Mouse (Mus musculus) MEL (cell line): ENCODE data around the gene Drc3. TPM values are rescaled to one million over a fixed set of nuclear protein-coding genes. Genes with fewer than 3 reads are reported as not detected.

Experiments used
- DNase-seq: peaks from one replicate; pipeline ENCODE4 v3.0.0; 2011; ENCODE audit warnings: low read depth, low spot score
- H3K27ac ChIP-seq: 2 replicates; pipeline ENCODE4 v1.5.1; 2012; ENCODE audit warnings: low read depth, mild to moderate bottlenecking, control low read depth, low read length, moderate library complexity; ENCODE audit not compliant: control insufficient read depth
- H3K27me3 ChIP-seq, 2 experiments: fragments of 150-350 bp in 1 of 2; sonication (generic) in 1 of 2; 2 replicates each; pipeline ENCODE4 v1.6.1; 2012; ENCODE audit warnings: low read length in 2 of 2, mild to moderate bottlenecking in 2 of 2, improper control_type of control experiment in 1 of 2, moderate library complexity in 1 of 2; ENCODE audit not compliant: insufficient read depth in 2 of 2, control insufficient read depth in 1 of 2
- H3K36me3 ChIP-seq, 2 experiments: 2 replicates each; pipeline ENCODE4 v1.6.1; 2012 to 2014; ENCODE audit warnings: low read length in 2 of 2, improper control_type of control experiment in 1 of 2, inconsistent platforms in 1 of 2, mild to moderate bottlenecking in 1 of 2; ENCODE audit not compliant: insufficient read depth in 2 of 2, control insufficient read depth in 1 of 2
- H3K4me1 ChIP-seq, 2 experiments: fragments of 150-350 bp in 1 of 2; sonication (generic) in 1 of 2; 2 replicates each; pipeline ENCODE4 v1.6.1; 2012; ENCODE audit warnings: low read length in 2 of 2, improper control_type of control experiment in 1 of 2, mild to moderate bottlenecking in 1 of 2; ENCODE audit not compliant: insufficient read depth in 2 of 2, control insufficient read depth in 1 of 2
- H3K4me3 ChIP-seq, 2 experiments: fragments of 150-350 bp in 1 of 2; sonication (generic) in 1 of 2; 2 replicates each; pipeline ENCODE4 v1.5.1; 2012; ENCODE audit warnings: low read depth in 2 of 2, low read length in 2 of 2, mild to moderate bottlenecking in 2 of 2, moderate library complexity in 2 of 2, control low read depth in 1 of 2, improper control_type of control experiment in 1 of 2; ENCODE audit not compliant: control insufficient read depth in 1 of 2, insufficient read depth in 1 of 2
- H3K79me2 ChIP-seq: 2 replicates; pipeline ENCODE4 v1.6.1; 2012; ENCODE audit warnings: mild to moderate bottlenecking, low read length, moderate library complexity; ENCODE audit not compliant: control insufficient read depth, poor library complexity, insufficient read depth
- H3K9ac ChIP-seq: 2 replicates; pipeline ENCODE4 v1.6.1; 2012; ENCODE audit warnings: low read depth, mild to moderate bottlenecking, control low read depth, low read length, moderate library complexity; ENCODE audit not compliant: control insufficient read depth, poor library complexity, severe bottlenecking
- H3K9me3 ChIP-seq: fragments of 150-350 bp; sonication (generic); replicated peaks from 2 replicates; pipeline ENCODE4 v1.6.1; 2012; ENCODE audit warnings: mild to moderate bottlenecking, low read length, improper control_type of control experiment, moderate library complexity; ENCODE audit not compliant: insufficient read depth
- CHD1 ChIP-seq: IDR thresholded peaks from 2 replicates; pipeline ENCODE4 v1.6.1; 2012; ENCODE audit warnings: low read depth, mild to moderate bottlenecking, inconsistent platforms, low read length, improper control_type of control experiment
- CTCF ChIP-seq, 3 experiments: IDR thresholded peaks in 2 of 3; conservative IDR thresholded peaks in 1 of 3; 2 replicates each; pipeline ENCODE4 v1.5.1; 2011 to 2012; ENCODE audit warnings: low read length in 3 of 3, low read depth in 2 of 3, mild to moderate bottlenecking in 2 of 3, improper control_type of control experiment in 1 of 3, inconsistent platforms in 1 of 3, mixed read lengths in 1 of 3, moderate library complexity in 1 of 3; ENCODE audit not compliant: control insufficient read depth in 1 of 3, insufficient read depth in 1 of 3, poor library complexity in 1 of 3, severe bottlenecking in 1 of 3
- EP300 ChIP-seq, 2 experiments: IDR thresholded peaks; 2 replicates each; pipeline ENCODE4 v1.6.1; 2011; ENCODE audit warnings: improper control_type of control experiment in 2 of 2, low read length in 2 of 2, low read depth in 1 of 2, mild to moderate bottlenecking in 1 of 2
- ETS1 ChIP-seq: IDR thresholded peaks from 2 replicates; pipeline ENCODE4 v1.6.1; 2012; ENCODE audit warnings: low read depth, mild to moderate bottlenecking, inconsistent platforms, low read length, improper control_type of control experiment, moderate library complexity
- GATA1 ChIP-seq: IDR thresholded peaks from 2 replicates; pipeline ENCODE4 v1.6.1; 2011; ENCODE audit warnings: low read depth, low read length, improper control_type of control experiment
- JUND ChIP-seq: IDR thresholded peaks from 2 replicates; pipeline ENCODE4 v1.6.1; 2011; ENCODE audit warnings: low read depth, mild to moderate bottlenecking, improper control_type of control experiment, low read length
- MAX ChIP-seq: IDR thresholded peaks from 2 replicates; pipeline ENCODE4 v1.6.1; 2011; ENCODE audit warnings: low read length, improper control_type of control experiment
- MAZ ChIP-seq: IDR thresholded peaks from 2 replicates; pipeline ENCODE4 v1.6.1; 2012; ENCODE audit warnings: low read depth, mild to moderate bottlenecking, inconsistent platforms, low read length, improper control_type of control experiment
- MEF2A ChIP-seq: IDR thresholded peaks from 2 replicates; pipeline ENCODE4 v1.6.1; 2014; ENCODE audit warnings: low read depth, mild to moderate bottlenecking, inconsistent platforms, low read length, improper control_type of control experiment; ENCODE audit not compliant: poor library complexity, insufficient replicate concordance, severe bottlenecking; ENCODE audit errors: extremely low read depth
- MYC ChIP-seq: IDR thresholded peaks from 2 replicates; pipeline ENCODE4 v1.6.1; 2011; ENCODE audit warnings: low read depth, mild to moderate bottlenecking, low read length, improper control_type of control experiment, moderate library complexity
- NELFE ChIP-seq: IDR thresholded peaks from 2 replicates; pipeline ENCODE4 v1.6.1; 2011; ENCODE audit warnings: low read depth, low read length, improper control_type of control experiment
- NRF1 ChIP-seq: IDR thresholded peaks from 2 replicates; pipeline ENCODE4 v1.6.1; 2014; ENCODE audit warnings: low read depth, mild to moderate bottlenecking, inconsistent platforms, low read length, improper control_type of control experiment, moderate library complexity; ENCODE audit not compliant: poor library complexity, insufficient read depth, severe bottlenecking
- POLR2A ChIP-seq, 2 experiments: IDR thresholded peaks; 2 replicates each; pipeline ENCODE4 v1.6.1; 2011 to 2012; ENCODE audit warnings: low read length in 2 of 2, mild to moderate bottlenecking in 2 of 2, control low read depth in 1 of 2, improper control_type of control experiment in 1 of 2, low read depth in 1 of 2, moderate library complexity in 1 of 2; ENCODE audit not compliant: control insufficient read depth in 1 of 2, insufficient read depth in 1 of 2, poor library complexity in 1 of 2
- RAD21 ChIP-seq: IDR thresholded peaks from 2 replicates; pipeline ENCODE4 v1.6.1; 2011; ENCODE audit warnings: mild to moderate bottlenecking, low read depth, low read length, improper control_type of control experiment
- RCOR1 ChIP-seq: IDR thresholded peaks from 2 replicates; pipeline ENCODE4 v1.6.1; 2012; ENCODE audit warnings: low read depth, mild to moderate bottlenecking, inconsistent platforms, low read length, improper control_type of control experiment
- TBP ChIP-seq: IDR thresholded peaks from 2 replicates; pipeline ENCODE4 v1.8.0; 2011; ENCODE audit warnings: low read depth, low read length, improper control_type of control experiment
- ZKSCAN1 ChIP-seq: IDR thresholded peaks from 2 replicates; pipeline ENCODE4 v1.6.1; 2012; ENCODE audit warnings: low read depth, mild to moderate bottlenecking, inconsistent platforms, low read length, improper control_type of control experiment, moderate library complexity
- polyA plus RNA-seq, 2 experiments: library from polyadenylated mRNA; stranded (reverse) in 1 of 2; unstranded in 1 of 2; fragments of >175 nt in 1 of 2; fragments of >200 nt in 1 of 2; gene quantifications; 2 replicates each; pipeline versions ENCODE4 v1.2.1 to v1.2.4; 2012; ENCODE audit warnings: low replicate concordance in 2 of 2, low read depth in 1 of 2; ENCODE audit not compliant: insufficient read length in 2 of 2, insufficient read depth in 1 of 2, missing spikeins in 1 of 2
- total RNA-seq: library from RNA; depleted of rRNA; stranded (reverse); fragments of 300-350 nt; gene quantifications from 2 replicates; pipeline ENCODE4 v1.2.3, GENCODE M21; 2012

The Drc3 gene
- total and polyA plus RNA-seq, 3 experiments: 0.69 to 0.91 TPM; not detected in 1

DNA sequence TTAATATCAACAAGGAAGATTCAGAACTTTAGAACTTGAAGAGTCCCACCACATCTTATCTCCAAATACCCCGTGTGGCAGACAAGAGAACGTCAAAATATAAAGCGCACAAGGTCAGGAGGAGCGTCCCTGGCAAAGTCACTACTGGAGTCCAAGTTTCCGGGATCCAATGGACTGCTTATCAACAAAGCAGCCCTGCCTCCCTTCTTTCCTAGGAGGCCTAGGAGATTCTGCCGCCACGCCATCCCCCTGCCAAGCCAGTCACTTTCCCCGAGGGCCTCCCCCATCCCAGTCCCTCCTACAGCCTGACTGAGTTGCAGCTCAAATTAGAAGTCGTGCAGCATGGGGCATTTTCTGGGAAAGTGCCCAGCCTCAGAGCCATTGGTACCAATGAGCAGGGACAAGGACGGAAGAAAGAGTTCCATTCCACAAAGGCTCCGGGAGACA is 1.2 kb upstream of the Drc3 start:
- Histone ChIP-seq H3K4me1 (peaks cover 0 to 14% of the 10 kb centered on the region in 2 experiments; a peak in 2 of 4 replicates), H3K79me2 (peaks cover 4% of the 10 kb centered on the region; the same call in 1 of the 2 replicates), H3K9ac (peak overlapping the region; percentile 78), H3K27me3 (no peaks in the 10 kb centered on the region), H3K9me3 (no peaks in the 10 kb centered on the region), H3K27ac (no peak overlapping the region), H3K36me3 (peaks cover 0 to 13% of the 10 kb centered on the region in 2 experiments; a peak in 2 of 4 replicates), H3K4me3 (peak overlapping the region; percentile 61 to 85)
- no peak for TF ChIP-seq POLR2A (IDR thresholded peaks at IDR 0.05; ENCODE audit: control insufficient read depth in 1 of 2, insufficient read depth in 1 of 2, low read depth in 1 of 2, low read length in 2 of 2, poor library complexity in 1 of 2)
- TF ChIP-seq EP300 (IDR thresholded peaks at IDR 0.05; ENCODE audit: low read depth in 1 of 2, low read length in 2 of 2): 0 out of 4 replicates have a peak, but pooled peaks of 1 of the 2 experiments have one; percentile 20
- TF ChIP-seq MYC: no peak
- no peak for TF ChIP-seq NRF1
- peak; percentile 61; the same call in 1 of the 2 replicates for TF ChIP-seq MAX
- TF ChIP-seq RCOR1: 0 out of 2 replicates have a peak, but pooled peaks have one; percentile 15
- no peak for TF ChIP-seq CHD1
- 0 out of 2 replicates have a peak, but pooled peaks have one; percentile 19 for TF ChIP-seq ETS1
- no peak for TF ChIP-seq MEF2A
- peak; percentile 23; the same call in 1 of the 2 replicates for TF ChIP-seq GATA1
- peak; percentile 60 for DNase-seq

GRCm38 (mm10) chr11:60355952-60356351 is 2.8 kb downstream of the Drc3 start:
- H3K4me1 ChIP-seq: peaks cover 4 to 23% of the 10 kb centered on the region in 2 experiments; a peak in 3 of 4 replicates
- DNase-seq: no peak
- no peaks in the 10 kb centered on the region for H3K9me3 ChIP-seq
- H3K36me3 ChIP-seq: peaks cover 0 to 13% of the 10 kb centered on the region in 2 experiments; a peak in 2 of 4 replicates
- peaks cover 4% of the 10 kb centered on the region; the same call in 1 of the 2 replicates for H3K79me2 ChIP-seq
- H3K4me3 ChIP-seq: no peak overlapping the region
- no peak overlapping the region for H3K9ac ChIP-seq
- H3K27ac ChIP-seq: no peak overlapping the region
- TF ChIP-seq POLR2A (IDR thresholded peaks at IDR 0.05; ENCODE audit: control insufficient read depth in 1 of 2, insufficient read depth in 1 of 2, low read depth in 1 of 2, low read length in 2 of 2, poor library complexity in 1 of 2) (no peak), JUND (no peak)
- no peaks in the 10 kb centered on the region for H3K27me3 ChIP-seq

GRCm38 (mm10) chr11:60357116-60357515 is 4.0 kb downstream of the Drc3 start:
- Histone ChIP-seq H3K27me3 (no peaks in the 10 kb centered on the region), H3K27ac (no peak overlapping the region), H3K36me3 (peaks cover 0 to 9% of the 10 kb centered on the region in 2 experiments; a peak in 2 of 4 replicates), H3K4me3 (no peak overlapping the region), H3K4me1 (peaks cover 4 to 15% of the 10 kb centered on the region in 2 experiments; a peak in 3 of 4 replicates)
- TF ChIP-seq NELFE (no peak), TBP (no peak), CTCF (IDR thresholded peaks at IDR 0.05 in 2 of 3, conservative IDR thresholded peaks at IDR 0.05 in 1 of 3; ENCODE audit: control insufficient read depth in 1 of 3, insufficient read depth in 1 of 3, low read depth in 2 of 3, low read length in 3 of 3, poor library complexity in 1 of 3, severe bottlenecking in 1 of 3) (no peak), POLR2A (IDR thresholded peaks at IDR 0.05; ENCODE audit: control insufficient read depth in 1 of 2, insufficient read depth in 1 of 2, low read depth in 1 of 2, low read length in 2 of 2, poor library complexity in 1 of 2) (no peak), RCOR1 (no peak), ZKSCAN1 (no peak), RAD21 (no peak), MAZ (no peak)
- TF ChIP-seq, all 39 proteins: peak for 0
- Histone ChIP-seq H3K9ac (no peak overlapping the region), H3K79me2 (peaks cover 3% of the 10 kb centered on the region; the same call in 1 of the 2 replicates), H3K9me3 (no peaks in the 10 kb centered on the region)
- no peak for DNase-seq
